Mouse (Mus musculus): Measurements from ENCODE around the gene Slc3a1. TPM values are rescaled to one million over a fixed set of nuclear protein-coding genes. Genes with fewer than 3 reads are reported as not detected.

Gene Slc3a1
- polyA plus RNA-seq, 1 experiment from 2014 or later: 0.54 TPM

GRCm38 (mm10) chr17:85090120-85091099 is 62.2 kb downstream of the Slc3a1 start, which contains the start of the genes Prepl and Camkmt:
Gene Prepl (minus strand): TSS chr17:85090241.
Gene Camkmt (plus strand): TSS chr17:85090552.
- Histone ChIP-seq H3K27ac (peak within 1 kb of the TSS; percentile 83), H3K27me3 (no peaks in the 10 kb centered on the region), H3K4me1 (peaks cover 24% of the 10 kb centered on the region), H3K9ac (peak within 1 kb of the TSS; percentile 86), H3K4me2 (peak within 1 kb of the TSS; percentile 84), H3K9me3 (replicated peaks) (no peaks in the 10 kb centered on the region), H3K36me3 (ENCODE audit: poor library complexity, severe bottlenecking) (no peaks in the 10 kb centered on the region), H3K4me3 (peak within 1 kb of the TSS; percentile 92)
- ATAC-seq: peak; percentile 99
- WGBS: under 1% methylated on average over 63 of the region's 63 CpGs

GRCm38 (mm10) chr17:85091762-85092161 is 63.6 kb downstream of the Slc3a1 start:
- Histone ChIP-seq H3K27me3 (no peaks in the 10 kb centered on the region), H3K36me3 (ENCODE audit: poor library complexity, severe bottlenecking) (no peaks in the 10 kb centered on the region), H3K27ac (no peak overlapping the region), H3K4me1 (peaks cover 24% of the 10 kb centered on the region), H3K4me3 (peak overlapping the region; percentile 92; the same call in 1 of the 2 replicates), H3K4me2 (peak overlapping the region; percentile 84; the same call in 1 of the 2 replicates), H3K9me3 (replicated peaks) (no peaks in the 10 kb centered on the region), H3K9ac (no peak overlapping the region)
- no peak for ATAC-seq
- 92% methylated on average over 6 of the region's 6 CpGs for WGBS

GRCm38 (mm10) chr17:85096396-85096795 is 68.2 kb downstream of the Slc3a1 start:
- WGBS: 96% methylated on average over 3 of the region's 3 CpGs
- peaks cover 22% of the 10 kb centered on the region for H3K36me3 ChIP-seq (ENCODE audit: poor library complexity, severe bottlenecking)
- no peaks in the 10 kb centered on the region for H3K27me3 ChIP-seq
- no peak for ATAC-seq
- H3K4me3 ChIP-seq: no peak overlapping the region
- peaks cover 5% of the 10 kb centered on the region; the same call in 1 of the 2 replicates for H3K4me1 ChIP-seq
- peaks cover 13% of the 10 kb centered on the region; the same call in 1 of the 2 replicates for H3K9me3 ChIP-seq (replicated peaks)
- H3K27ac ChIP-seq: no peak overlapping the region
- H3K9ac ChIP-seq: no peak overlapping the region
- H3K4me2 ChIP-seq: no peak overlapping the region

GRCm38 (mm10) chr17:85098677-85099323 is 70.6 kb downstream of the Slc3a1 start:
- no peaks in the 10 kb centered on the region for H3K27me3 ChIP-seq
- no peak overlapping the region for H3K4me2 ChIP-seq
- H3K4me3 ChIP-seq: no peak overlapping the region
- H3K9me3 ChIP-seq (replicated peaks): peaks cover 13% of the 10 kb centered on the region; the same call in 1 of the 2 replicates
- no peak overlapping the region for H3K9ac ChIP-seq
- WGBS: 94% methylated on average over 7 of the region's 7 CpGs
- peaks cover 22% of the 10 kb centered on the region for H3K36me3 ChIP-seq (ENCODE audit: poor library complexity, severe bottlenecking)
- no peak overlapping the region for H3K27ac ChIP-seq
- no peak for ATAC-seq
- H3K4me1 ChIP-seq: no peaks in the 10 kb centered on the region

GRCm38 (mm10) chr17:85100232-85100631 is 72.1 kb downstream of the Slc3a1 start:
- Histone ChIP-seq H3K27ac (no peak overlapping the region), H3K9ac (no peak overlapping the region), H3K27me3 (no peaks in the 10 kb centered on the region), H3K4me1 (no peaks in the 10 kb centered on the region), H3K4me3 (no peak overlapping the region), H3K9me3 (replicated peaks) (peaks cover 13% of the 10 kb centered on the region; the same call in 1 of the 2 replicates), H3K4me2 (no peak overlapping the region), H3K36me3 (ENCODE audit: poor library complexity, severe bottlenecking) (peaks cover 22% of the 10 kb centered on the region)
- 96% methylated on average over 3 of the region's 3 CpGs for WGBS
- no peak for ATAC-seq

- no peak overlapping the region for H3K4me3 ChIP-seq
- no peaks in the 10 kb centered on the region for H3K4me1 ChIP-seq
- ATAC-seq: no peak
- no peak overlapping the region for H3K4me2 ChIP-seq
- 85% methylated on average over 7 of the region's 7 CpGs for WGBS
- H3K27me3 ChIP-seq: no peaks in the 10 kb centered on the region
- H3K9ac ChIP-seq: no peak overlapping the region
- H3K27ac ChIP-seq: no peak overlapping the region
- H3K9me3 ChIP-seq (replicated peaks): peaks cover 13% of the 10 kb centered on the region; the same call in 1 of the 2 replicates
- H3K36me3 ChIP-seq (ENCODE audit: poor library complexity, severe bottlenecking): peaks cover 22% of the 10 kb centered on the region
These were observed 73.6 kb downstream of the Slc3a1 start for GRCm38 (mm10) chr17:85101751-85102150.

- Histone ChIP-seq H3K36me3 (ENCODE audit: poor library complexity, severe bottlenecking) (peaks cover 11% of the 10 kb centered on the region), H3K27ac (no peak overlapping the region), H3K27me3 (no peaks in the 10 kb centered on the region), H3K4me3 (no peak overlapping the region), H3K4me2 (no peak overlapping the region), H3K9me3 (replicated peaks) (peaks cover 6% of the 10 kb centered on the region; the same call in 1 of the 2 replicates), H3K9ac (no peak overlapping the region), H3K4me1 (no peaks in the 10 kb centered on the region)
- 65% methylated on average over 2 of the region's 2 CpGs for WGBS
- ATAC-seq: no peak
These were observed 75.1 kb downstream of the Slc3a1 start for GRCm38 (mm10) chr17:85103310-85103709.

GRCm38 (mm10) chr17:85110640-85111039 is 82.5 kb downstream of the Slc3a1 start:
- H3K9ac ChIP-seq: no peak overlapping the region
- H3K9me3 ChIP-seq (replicated peaks): no peaks in the 10 kb centered on the region
- WGBS: 100% methylated on average over 1 of the region's 1 CpGs
- H3K27me3 ChIP-seq: no peaks in the 10 kb centered on the region
- H3K27ac ChIP-seq: no peak overlapping the region
- H3K4me3 ChIP-seq: no peak overlapping the region
- H3K4me1 ChIP-seq: no peaks in the 10 kb centered on the region
- no peak overlapping the region for H3K4me2 ChIP-seq
- ATAC-seq: no peak
- no peaks in the 10 kb centered on the region for H3K36me3 ChIP-seq (ENCODE audit: poor library complexity, severe bottlenecking)

GRCm38 (mm10) chr17:85113441-85113840 is 85.3 kb downstream of the Slc3a1 start:
- Histone ChIP-seq H3K27me3 (no peaks in the 10 kb centered on the region), H3K9me3 (replicated peaks) (no peaks in the 10 kb centered on the region), H3K36me3 (ENCODE audit: poor library complexity, severe bottlenecking) (no peaks in the 10 kb centered on the region), H3K4me1 (no peaks in the 10 kb centered on the region), H3K4me3 (no peak overlapping the region), H3K4me2 (no peak overlapping the region), H3K27ac (no peak overlapping the region), H3K9ac (no peak overlapping the region)
- WGBS: 83% methylated on average over 8 of the region's 8 CpGs
- no peak for ATAC-seq

Other genes starting within 250 kb of the Slc3a1 start
- gene Lrpprc, start 237.6 kb upstream of the Slc3a1 start, polyA plus RNA-seq (2015; fragmentation: Nextera tagmentation; extraction: Ambion mirVana): 36.5 and 44.6 TPM in 2 replicates
- 88.8 and 90.4 TPM in 2 replicates for gene Ppm1b, start 71.6 kb upstream of the Slc3a1 start, polyA plus RNA-seq (2015; fragmentation: Nextera tagmentation; extraction: Ambion mirVana)
- gene Prepl, start 61.9 kb downstream of the Slc3a1 start, polyA plus RNA-seq (2015; fragmentation: Nextera tagmentation; extraction: Ambion mirVana): 44.0 and 46.0 TPM in 2 replicates
- gene Camkmt, start 62.2 kb downstream of the Slc3a1 start, polyA plus RNA-seq (2015; fragmentation: Nextera tagmentation; extraction: Ambion mirVana): 15.3 and 17.0 TPM in 2 replicates